Mouse (Mus musculus): ENCODE data around the gene Tirap. TPM values are rescaled to one million over a fixed set of nuclear protein-coding genes. Genes with fewer than 3 reads are reported as not detected.
"Not testable (repeated sequence)": the region's sequence is repeated elsewhere in the genome, so short reads cannot be mapped to it uniquely, and the experiment has no call there.

Tirap gene
- total RNA-seq, 1 experiment from 2014 or later, result 39.9 TPM

- no peak for ATAC-seq (ENCODE audit: extremely low read depth, insufficient number of reproducible peaks, low FRiP score, poor library complexity, severe bottlenecking)
Observed at GRCm38 (mm10) chr9:35160662-35161061, 39.4 kb downstream of the Tirap start.

- no peak for ATAC-seq (ENCODE audit: extremely low read depth, insufficient number of reproducible peaks, low FRiP score, poor library complexity, severe bottlenecking)
Observed at GRCm38 (mm10) chr9:35158477-35158876, 41.6 kb downstream of the Tirap start.

GRCm38 (mm10) chr9:35156862-35157261 is 43.2 kb downstream of the Tirap start:
- ATAC-seq (ENCODE audit: extremely low read depth, insufficient number of reproducible peaks, low FRiP score, poor library complexity, severe bottlenecking), result no peak

- ATAC-seq (ENCODE audit: extremely low read depth, insufficient number of reproducible peaks, low FRiP score, poor library complexity, severe bottlenecking), result no peak
Observed at GRCm38 (mm10) chr9:35156002-35156710, 43.9 kb downstream of the Tirap start.

GRCm38 (mm10) chr9:35152923-35153322 is 47.2 kb downstream of the Tirap start:
- ATAC-seq (ENCODE audit: extremely low read depth, insufficient number of reproducible peaks, low FRiP score, poor library complexity, severe bottlenecking), result no peak

- not testable (repeated sequence) for ATAC-seq (ENCODE audit: extremely low read depth, insufficient number of reproducible peaks, low FRiP score, poor library complexity, severe bottlenecking)
Observed at GRCm38 (mm10) chr9:35148822-35149221, 51.3 kb downstream of the Tirap start.

GRCm38 (mm10) chr9:35147261-35147660 is 52.8 kb downstream of the Tirap start:
- not testable (repeated sequence) for ATAC-seq (ENCODE audit: extremely low read depth, insufficient number of reproducible peaks, low FRiP score, poor library complexity, severe bottlenecking)

GRCm38 (mm10) chr9:35145829-35146228 is 54.3 kb downstream of the Tirap start:
- no peak for ATAC-seq (ENCODE audit: extremely low read depth, insufficient number of reproducible peaks, low FRiP score, poor library complexity, severe bottlenecking)

- ATAC-seq (ENCODE audit: extremely low read depth, insufficient number of reproducible peaks, low FRiP score, poor library complexity, severe bottlenecking), result no peak
Observed at GRCm38 (mm10) chr9:35145118-35145517, 55.0 kb downstream of the Tirap start.

- ATAC-seq (ENCODE audit: extremely low read depth, insufficient number of reproducible peaks, low FRiP score, poor library complexity, severe bottlenecking), result no peak
Observed at GRCm38 (mm10) chr9:35142221-35142620, 57.9 kb downstream of the Tirap start.

- no peak for ATAC-seq (ENCODE audit: extremely low read depth, insufficient number of reproducible peaks, low FRiP score, poor library complexity, severe bottlenecking)
Observed at GRCm38 (mm10) chr9:35139231-35139744, 60.8 kb downstream of the Tirap start.

- no peak for ATAC-seq (ENCODE audit: extremely low read depth, insufficient number of reproducible peaks, low FRiP score, poor library complexity, severe bottlenecking)
Observed at GRCm38 (mm10) chr9:35138029-35138428, 62.1 kb downstream of the Tirap start.

GRCm38 (mm10) chr9:35135575-35135974 is 64.5 kb downstream of the Tirap start:
- no peak for ATAC-seq (ENCODE audit: extremely low read depth, insufficient number of reproducible peaks, low FRiP score, poor library complexity, severe bottlenecking)

Other genes starting within 250 kb of the Tirap start
- gene St3gal4, start 81.0 kb downstream of the Tirap start, total RNA-seq (2017), result 77.2 and 78.0 TPM in 2 replicates
- 22.2 and 22.9 TPM in 2 replicates for gene Dcps, start 24.2 kb downstream of the Tirap start, total RNA-seq (2017)
- gene Srpr, start 116 bp downstream of the Tirap start, total RNA-seq (2017), result 61.0 and 63.5 TPM in 2 replicates
- gene Foxred1, start 10.8 kb upstream of the Tirap start, total RNA-seq (2017), result 35.6 and 42.9 TPM in 2 replicates
- 18.7 and 20.9 TPM in 2 replicates for gene Fam118b, start 67.5 kb upstream of the Tirap start, total RNA-seq (2017)
- 17.8 and 21.1 TPM in 2 replicates for gene Rpusd4, start 67.6 kb upstream of the Tirap start, total RNA-seq (2017)
- gene Cdon, start 220.8 kb upstream of the Tirap start, total RNA-seq (2017), result 2.6 and 2.7 TPM in 2 replicates